Mouse (Mus musculus) heart, adult 10 weeks (tissue): Measurements from ENCODE around the gene Men1. TPM values are rescaled to one million over a fixed set of nuclear protein-coding genes. Genes with fewer than 3 reads are reported as not detected.

Source experiments
- polyA plus RNA-seq: library from polyadenylated mRNA; stranded (reverse); fragments of 350-450 nt; fragmentation: Illumina TruSeq; extraction: RNeasy Lipid Tissue Mini Kit (QIAGEN cat#74804); gene quantifications from one replicate; pipeline ENCODE4 v1.2.3, GENCODE M21; 2014; ENCODE audit warnings: low read depth, low replicate concordance

Men1 gene
- polyA plus RNA-seq = 12.5 TPM

GRCm38 (mm10) chr19:6334673-6335457, at the start of gene Men1:
Gene Men1 (plus strand): TSS chr19:6334979.

GRCm38 (mm10) chr19:6306137-6306551, 28.6 kb upstream of the Men1 start, which contains the start of gene Cdc42bpg:
Gene Cdc42bpg (plus strand): TSS chr19:6306456.

GRCm38 (mm10) chr19:6340524-6341452, 6.0 kb downstream of the Men1 start, which contains the start of gene Map4k2:
Gene Map4k2 (plus strand): TSS chr19:6341135.

GRCm38 (mm10) chr19:6363411-6364240, 28.8 kb downstream of the Men1 start, which contains the start of gene Sf1:
Gene Sf1 (plus strand): TSS chr19:6363690.

GRCm38 (mm10) chr19:6384128-6384527, 49.3 kb downstream of the Men1 start, which contains the start of gene Pygm:
Gene Pygm (plus strand): TSS chr19:6384399.

Other genes with a start within 250 kb of the Men1 start
- not detected for gene Cdca5, start 250.0 kb upstream of the Men1 start, polyA plus RNA-seq
- gene AC131692.1, start 240.6 kb upstream of the Men1 start, polyA plus RNA-seq = not detected
- not detected for gene Naaladl1, start 229.2 kb upstream of the Men1 start, polyA plus RNA-seq
- gene Sac3d1, start 216.3 kb upstream of the Men1 start, polyA plus RNA-seq = 10.2 TPM
- gene Snx15, start 206.7 kb upstream of the Men1 start, polyA plus RNA-seq = 20.5 TPM
- 0.92 TPM for gene Batf2, start 194.0 kb upstream of the Men1 start, polyA plus RNA-seq
- 55.0 TPM for gene Arl2, start 193.4 kb upstream of the Men1 start, polyA plus RNA-seq
- gene Majin, start 150.6 kb upstream of the Men1 start, polyA plus RNA-seq = not detected
- gene Gpha2, start 108.6 kb upstream of the Men1 start, polyA plus RNA-seq = not detected
- 33.6 TPM for gene Ppp2r5b, start 99.1 kb upstream of the Men1 start, polyA plus RNA-seq
- 15.8 TPM for gene Atg2a, start 93.3 kb upstream of the Men1 start, polyA plus RNA-seq
- 57.4 TPM for gene Ehd1, start 58.3 kb upstream of the Men1 start, polyA plus RNA-seq
- gene Cdc42bpg, start 28.5 kb upstream of the Men1 start, polyA plus RNA-seq = 12.6 TPM
- 54.9 TPM for gene Map4k2, start 6.2 kb downstream of the Men1 start, polyA plus RNA-seq
- gene Sf1, start 28.7 kb downstream of the Men1 start, polyA plus RNA-seq = 122 TPM
- 971 TPM for gene Pygm, start 49.4 kb downstream of the Men1 start, polyA plus RNA-seq
- 54.6 TPM for gene Rasgrp2, start 64.4 kb downstream of the Men1 start, polyA plus RNA-seq
- gene Nrxn2, start 83.8 kb downstream of the Men1 start, polyA plus RNA-seq = 2.9 TPM
- not detected for gene Slc22a12, start 208.1 kb downstream of the Men1 start, polyA plus RNA-seq